Mouse (Mus musculus) hindbrain, postnatal 0 days (tissue): Measurements from ENCODE around the gene Tfcp2. TPM values are rescaled to one million over a fixed set of nuclear protein-coding genes. Genes with fewer than 3 reads are reported as not detected.
"Not testable (repeated sequence)": the region's sequence is repeated elsewhere in the genome, so short reads cannot be mapped to it uniquely, and the experiment has no call there.

Source experiments
- ATAC-seq: fragments of 200-750 bp; cut with Nextera tagmentation; 2 replicates; pipeline ENCODE4 v1.8.0; 2017; ENCODE audit warnings: mild to moderate bottlenecking, moderate TSS enrichment, moderate library complexity
- DNase-seq: peaks from one replicate; pipeline ENCODE4 v3.0.0-alpha.2; 2015; ENCODE audit warnings: low spot score
- H3K27ac ChIP-seq: fragments of 300-500 bp; sonication (generic); 2 replicates; pipeline ENCODE4 v1.5.1; 2014; ENCODE audit warnings: mild to moderate bottlenecking
- H3K27me3 ChIP-seq: fragments of 300-500 bp; sonication (generic); 2 replicates; pipeline ENCODE4 v1.6.1; 2014; ENCODE audit warnings: low read length, mixed read lengths; ENCODE audit not compliant: insufficient read depth
- H3K36me3 ChIP-seq: fragments of 300-500 bp; sonication (generic); 2 replicates; pipeline ENCODE4 v1.6.1; 2014; ENCODE audit warnings: low read length, mixed read lengths; ENCODE audit not compliant: insufficient read depth
- H3K4me1 ChIP-seq: fragments of 300-500 bp; sonication (generic); 2 replicates; pipeline ENCODE4 v1.6.1; 2014; ENCODE audit warnings: antibody characterized with exemption, low read length, mixed read lengths; ENCODE audit not compliant: insufficient read depth
- H3K4me2 ChIP-seq: fragments of 300-500 bp; sonication (generic); 2 replicates; pipeline ENCODE4 v1.6.1; 2014; ENCODE audit warnings: low read depth, mild to moderate bottlenecking, low read length, moderate library complexity, mixed read lengths
- H3K4me3 ChIP-seq: fragments of 300-500 bp; sonication (generic); 2 replicates; pipeline ENCODE4 v1.5.1; 2014; ENCODE audit warnings: low read length
- H3K9ac ChIP-seq: fragments of 300-500 bp; sonication (generic); replicated peaks from 2 replicates; pipeline ENCODE4 v1.6.1; 2014; ENCODE audit warnings: mild to moderate bottlenecking, low read length, moderate library complexity, mixed read lengths
- H3K9me3 ChIP-seq: fragments of 300-500 bp; sonication (generic); 2 replicates; pipeline ENCODE4 v1.6.1; 2016; ENCODE audit warnings: low read length, mixed read lengths
- CTCF ChIP-seq: IDR thresholded peaks from 2 replicates; pipeline ENCODE4 v1.5.1; 2016; ENCODE audit warnings: antibody characterized with exemption, control low read depth, low read depth
- WGBS: fragments of 180-500 bp; shearing (Covaris S2); extraction: QIAGEN DNeasy Blood & Tissue Kit; methylation state at CpG from one replicate; pipeline ENCODE4 v1.1.7; 2014; 5-methylcytosine and 5-hydroxymethylcytosine counted together
- polyA plus RNA-seq: library from polyadenylated mRNA; unstranded; fragments of >200 nt; fragmentation: Nextera tagmentation; extraction: Ambion mirVana; gene quantifications from 2 replicates; pipeline ENCODE4 v1.2.1, GENCODE M21; 2015
- total RNA-seq: library from RNA; depleted of rRNA; stranded (reverse); fragments of >200 nt; gene quantifications from 2 replicates; pipeline ENCODE4 v1.2.3, GENCODE M21; 2014

Gene Tfcp2
- total and polyA plus RNA-seq, 2 experiments from 2014 or later = 27.1 to 34.9 TPM

DNA sequence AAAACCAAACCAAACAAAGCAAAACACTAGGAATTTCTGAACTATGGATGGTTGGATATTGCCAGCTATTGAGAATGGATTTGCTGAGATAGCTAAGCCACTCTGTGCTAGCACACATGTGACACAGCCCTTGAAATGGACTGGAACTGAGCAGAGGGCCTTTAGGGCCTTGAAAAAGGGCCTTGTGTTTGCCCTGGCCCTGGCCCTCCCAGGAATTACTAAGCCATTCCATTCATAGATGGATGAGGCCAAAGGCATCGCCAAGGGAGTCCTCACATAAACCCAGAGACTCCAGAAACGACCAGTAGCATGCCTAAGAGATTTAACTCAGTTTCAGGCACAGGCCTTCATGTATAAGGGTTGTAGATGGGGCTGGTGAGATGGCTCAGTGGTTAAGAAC lies 14.7 kb upstream of the Tfcp2 start:
- no peak overlapping the region for H3K4me2 ChIP-seq
- no peaks in the 10 kb centered on the region for H3K36me3 ChIP-seq
- no peak for TF ChIP-seq CTCF
- no peak overlapping the region for H3K9ac ChIP-seq
- no peaks in the 10 kb centered on the region for H3K4me1 ChIP-seq
- H3K9me3 ChIP-seq = no peaks in the 10 kb centered on the region
- no peak overlapping the region for H3K27ac ChIP-seq
- ATAC-seq = no peak
- no peaks in the 10 kb centered on the region for H3K27me3 ChIP-seq
- no peak for DNase-seq
- H3K4me3 ChIP-seq = no peak overlapping the region
- WGBS = 72% methylated on average over 2 of the region's 2 CpGs

DNA sequence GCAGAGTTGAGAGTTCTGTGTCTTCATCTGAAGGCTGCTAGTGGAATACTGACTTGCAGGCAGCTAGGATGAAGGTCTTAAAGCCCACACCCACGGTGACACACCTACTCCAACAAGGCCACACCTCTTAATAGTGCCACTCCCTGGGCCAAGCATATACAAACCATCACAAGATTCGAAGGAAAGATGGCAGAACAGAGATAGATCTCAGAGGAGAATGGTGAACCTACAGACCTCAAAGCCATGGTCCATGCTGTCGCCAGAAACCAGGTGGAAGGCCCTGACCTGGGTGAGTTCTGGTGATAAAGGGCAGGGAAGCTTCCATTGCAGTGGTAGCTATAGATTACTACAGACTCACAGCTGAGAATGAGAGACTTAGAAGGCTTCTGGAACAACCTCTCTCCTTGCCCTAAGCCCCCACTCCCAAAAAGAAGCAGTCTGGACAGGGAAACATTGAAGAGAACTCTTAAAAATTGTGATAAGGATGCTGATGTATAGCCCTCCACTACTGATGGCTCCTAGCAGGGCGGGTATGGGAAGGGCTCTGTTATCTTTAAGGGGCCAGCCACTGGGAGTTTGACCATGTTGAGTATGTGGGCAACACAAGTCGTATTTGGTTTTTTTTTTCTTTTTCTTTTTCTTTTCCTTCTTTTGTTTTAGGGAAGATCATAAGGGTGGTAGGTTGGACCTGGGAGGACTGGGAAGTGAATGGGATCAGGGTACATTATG lies 6.1 kb upstream of the Tfcp2 start:
- H3K4me1 ChIP-seq = no peaks in the 10 kb centered on the region
- no peaks in the 10 kb centered on the region for H3K27me3 ChIP-seq
- H3K4me3 ChIP-seq = no peak overlapping the region
- no peak overlapping the region for H3K27ac ChIP-seq
- DNase-seq (no peak), ATAC-seq (no peak)
- H3K36me3 ChIP-seq = no peaks in the 10 kb centered on the region
- H3K9me3 ChIP-seq = no peaks in the 10 kb centered on the region
- 78% methylated on average over 5 of the region's 5 CpGs for WGBS
- H3K4me2 ChIP-seq = no peak overlapping the region
- TF ChIP-seq CTCF = no peak
- no peak overlapping the region for H3K9ac ChIP-seq

DNA sequence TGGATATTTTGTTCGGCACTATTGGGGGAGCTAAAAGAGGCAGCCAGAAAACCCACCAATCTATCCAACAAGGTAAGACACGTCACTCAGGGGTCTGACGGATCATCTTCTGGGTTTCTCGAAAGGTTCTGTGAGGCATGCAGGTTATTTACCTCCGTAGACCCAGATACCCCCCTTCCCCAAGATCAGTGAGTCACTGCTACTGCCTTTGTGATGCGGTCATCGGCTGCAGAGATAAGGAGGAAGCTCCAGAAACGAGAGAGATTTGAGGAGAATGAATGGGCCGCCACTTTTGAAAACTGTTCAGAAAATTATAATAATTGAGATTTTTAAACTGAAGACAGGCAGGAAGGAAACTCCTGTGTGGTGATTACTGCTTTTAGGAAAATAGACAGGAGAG lies 4.6 kb upstream of the Tfcp2 start:
- no peak for TF ChIP-seq CTCF
- H3K4me2 ChIP-seq = no peak overlapping the region
- no peak for ATAC-seq
- WGBS = 91% methylated on average over 9 of the region's 9 CpGs
- no peaks in the 10 kb centered on the region for H3K9me3 ChIP-seq
- DNase-seq = no peak
- H3K4me3 ChIP-seq = no peak overlapping the region
- no peak overlapping the region for H3K9ac ChIP-seq
- no peak overlapping the region for H3K27ac ChIP-seq
- H3K27me3 ChIP-seq = no peaks in the 10 kb centered on the region
- H3K4me1 ChIP-seq = no peaks in the 10 kb centered on the region
- H3K36me3 ChIP-seq = no peaks in the 10 kb centered on the region

DNA sequence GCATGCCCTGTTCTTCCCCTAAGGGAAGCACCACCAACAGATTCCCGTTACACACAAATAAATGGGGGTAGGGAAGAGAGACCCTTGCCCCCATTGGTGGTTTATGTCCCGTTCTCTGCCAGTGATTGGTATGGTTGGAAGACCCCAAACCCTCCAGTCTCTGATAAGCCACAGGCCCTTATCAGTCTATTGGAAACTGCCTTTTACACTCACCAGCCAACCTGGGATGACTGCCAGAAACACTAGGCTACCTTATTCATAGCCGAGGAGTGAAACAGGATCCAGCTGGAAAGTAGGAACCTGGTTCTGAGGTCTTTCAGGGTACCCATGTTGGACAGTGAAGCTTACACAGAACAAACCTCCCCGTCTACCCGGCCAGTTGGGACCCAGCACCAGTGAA lies 4.2 kb upstream of the Tfcp2 start:
- H3K27ac ChIP-seq = no peak overlapping the region
- DNase-seq = no peak
- H3K36me3 ChIP-seq = no peaks in the 10 kb centered on the region
- H3K4me1 ChIP-seq = 0 out of 2 replicates have a peak, but pooled peaks cover 2% of the 10 kb centered on the region
- TF ChIP-seq CTCF = no peak
- H3K9me3 ChIP-seq = no peaks in the 10 kb centered on the region
- no peak overlapping the region for H3K4me2 ChIP-seq
- WGBS = 75% methylated on average over 5 of the region's 5 CpGs
- no peak for ATAC-seq
- no peak overlapping the region for H3K9ac ChIP-seq
- no peaks in the 10 kb centered on the region for H3K27me3 ChIP-seq
- no peak overlapping the region for H3K4me3 ChIP-seq

DNA sequence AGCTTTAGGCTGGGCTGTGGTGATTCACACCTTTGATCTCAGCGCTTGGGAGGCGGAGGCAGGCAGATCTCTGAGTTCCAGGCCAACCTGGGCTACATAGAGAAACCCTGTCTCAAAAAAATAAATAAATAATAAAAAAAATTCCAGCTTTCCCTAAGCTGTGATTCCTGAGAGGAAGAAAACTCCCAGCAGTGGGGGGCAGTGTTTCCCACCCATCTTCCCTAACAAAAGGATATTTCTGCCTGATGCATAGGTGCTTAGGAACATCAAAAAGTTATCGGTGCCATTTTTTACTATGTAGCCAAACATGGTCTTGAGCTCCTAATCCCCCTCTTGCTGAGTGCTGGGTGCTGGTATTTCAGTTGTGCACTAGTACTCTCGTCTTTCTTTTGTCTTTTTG lies 1.5 kb downstream of the Tfcp2 start:
- TF ChIP-seq CTCF = 0 out of 2 replicates have a peak, but pooled peaks have one; percentile 12
- H3K4me2 ChIP-seq = peak overlapping the region; percentile 73; the same call in 1 of the 2 replicates
- WGBS = 93% methylated on average over 4 of the region's 4 CpGs
- H3K9ac ChIP-seq = no peak overlapping the region
- no peak overlapping the region for H3K4me3 ChIP-seq
- no peaks in the 10 kb centered on the region for H3K9me3 ChIP-seq
- peaks cover 8% of the 10 kb centered on the region; the same call in 1 of the 2 replicates for H3K4me1 ChIP-seq
- H3K27me3 ChIP-seq = no peaks in the 10 kb centered on the region
- no peak for DNase-seq
- no peak for ATAC-seq
- H3K36me3 ChIP-seq = 0 out of 2 replicates have a peak, but pooled peaks cover 4% of the 10 kb centered on the region
- no peak overlapping the region for H3K27ac ChIP-seq

DNA sequence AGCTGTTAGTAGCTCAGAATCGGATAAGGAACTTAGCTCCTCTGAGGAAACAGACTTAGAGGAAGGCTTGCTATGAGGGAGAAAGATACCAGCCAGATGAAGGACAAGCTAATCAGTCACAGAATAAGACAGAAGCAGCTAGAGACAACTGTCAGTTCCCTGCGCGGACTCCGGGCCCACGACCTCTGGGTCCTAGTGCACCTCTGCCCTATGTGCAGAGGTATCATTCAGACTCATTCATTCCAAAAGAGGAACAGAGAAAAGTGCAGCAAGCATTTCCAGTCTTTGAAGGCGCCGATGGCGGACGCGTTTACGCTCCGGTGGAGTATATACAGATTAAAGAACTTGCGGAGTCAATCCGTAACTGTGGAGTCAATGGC lies 8.2 kb downstream of the Tfcp2 start:
- not testable (repeated sequence) for H3K4me2 ChIP-seq, H3K9ac ChIP-seq, DNase-seq, H3K27me3 ChIP-seq, H3K36me3 ChIP-seq, H3K4me3 ChIP-seq, H3K27ac ChIP-seq, H3K4me1 ChIP-seq, H3K9me3 ChIP-seq, ATAC-seq
- WGBS = 98% methylated on average over 14 of the region's 14 CpGs

DNA sequence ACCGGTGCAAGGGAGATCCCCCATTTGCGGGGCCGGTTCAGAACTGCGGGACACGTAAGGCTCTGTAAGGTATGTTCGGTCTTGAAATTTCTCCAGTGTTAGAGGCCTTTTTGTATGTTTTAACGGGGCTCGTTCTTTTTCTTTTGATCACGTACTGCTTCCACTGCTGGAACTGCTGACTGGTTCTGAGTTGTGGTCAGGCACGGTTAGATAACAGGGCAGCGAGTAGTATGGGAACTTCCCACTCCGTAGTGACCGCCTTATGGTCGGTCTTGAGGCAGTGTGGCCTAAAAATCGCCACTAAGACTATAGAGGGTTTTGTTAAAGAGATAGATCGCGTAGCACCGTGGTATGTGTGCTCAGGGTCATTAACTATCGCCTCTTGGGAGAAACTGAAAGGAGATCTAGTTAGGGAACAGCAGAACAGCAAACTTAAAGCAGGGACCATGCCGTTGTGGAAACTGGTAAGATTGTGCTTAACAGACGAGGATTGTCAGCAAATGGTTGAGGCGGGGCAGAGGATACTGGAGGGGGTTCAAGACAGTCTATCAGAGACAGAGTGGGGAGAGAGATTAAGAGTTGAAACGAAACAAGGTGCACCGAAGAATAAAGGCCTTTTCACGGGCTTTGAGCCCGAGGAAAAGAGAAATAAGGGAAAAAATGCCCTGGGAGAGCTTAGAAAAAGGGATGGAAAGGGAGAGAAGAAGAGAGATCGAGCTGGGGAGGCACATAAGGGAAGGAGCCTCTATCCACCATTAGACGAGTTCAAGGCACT lies 8.7 kb downstream of the Tfcp2 start:
- not testable (repeated sequence) for DNase-seq, H3K4me2 ChIP-seq, H3K27me3 ChIP-seq

More for the DNA sequence above, 8.7 kb downstream of the Tfcp2 start:
- not testable (repeated sequence) for H3K4me1 ChIP-seq, H3K36me3 ChIP-seq, H3K4me3 ChIP-seq, H3K27ac ChIP-seq, H3K9me3 ChIP-seq, ATAC-seq, H3K9ac ChIP-seq
- 97% methylated on average over 25 of the region's 28 CpGs for WGBS
